Mouse (Mus musculus) thymus, postnatal 10 days (tissue): ENCODE measurements at regions not wholly inside any gene's neighbourhood (a gene's known extent, or its start where the extent isn't known, plus 50 kb on each side); places are given as distances from the start of the nearest gene placed in this dataset.

ENCODE experiments used
- DNase-seq, 2 experiments: peaks; one replicate each; pipeline ENCODE4 v3.0.0; 2021; ENCODE audit warnings: low spot score in 2 of 2

- no peak for DNase-seq
Observed at GRCm38 (mm10) chr11:19456577-19456976, 437.8 kb upstream of the Meis1 start.

- no peak for DNase-seq
Observed at GRCm38 (mm10) chr11:19463730-19464358, 445.1 kb upstream of the Meis1 start.

GRCm38 (mm10) chr11:19468373-19468772 lies 449.6 kb upstream of the Meis1 start:
- DNase-seq: no peak

- no peak for DNase-seq
Observed at GRCm38 (mm10) chr11:19468803-19469202, 450.0 kb upstream of the Meis1 start.

- no peak for DNase-seq
Observed at GRCm38 (mm10) chr11:19470648-19471341, 452.0 kb upstream of the Meis1 start.

- no peak for DNase-seq
Observed at GRCm38 (mm10) chr11:19475068-19475786, 448.9 kb upstream of the Spred2 start.

- DNase-seq: no peak
Observed at GRCm38 (mm10) chr11:19493089-19493756, 431.0 kb upstream of the Spred2 start.

GRCm38 (mm10) chr11:19521721-19522120 lies 402.5 kb upstream of the Spred2 start:
- DNase-seq: no peak

- DNase-seq: no peak
Observed at GRCm38 (mm10) chr11:19523853-19524487, 400.2 kb upstream of the Spred2 start.

- DNase-seq: no peak
Observed at GRCm38 (mm10) chr11:19529126-19529525, 395.0 kb upstream of the Spred2 start.

- DNase-seq: no peak
Observed at GRCm38 (mm10) chr11:19530652-19531051, 393.5 kb upstream of the Spred2 start.

- no peak for DNase-seq
Observed at GRCm38 (mm10) chr11:19531255-19532003, 392.7 kb upstream of the Spred2 start.

- DNase-seq: no peak
Observed at GRCm38 (mm10) chr11:19532867-19533266, 391.3 kb upstream of the Spred2 start.

- no peak for DNase-seq
Observed at GRCm38 (mm10) chr11:19533701-19534100, 390.5 kb upstream of the Spred2 start.

GRCm38 (mm10) chr11:19535215-19535614 lies 389.0 kb upstream of the Spred2 start:
- DNase-seq: no peak

GRCm38 (mm10) chr11:19546226-19546625 lies 377.9 kb upstream of the Spred2 start:
- no peak for DNase-seq

GRCm38 (mm10) chr11:19554316-19554946 lies 369.7 kb upstream of the Spred2 start:
- no peak for DNase-seq

- no peak for DNase-seq
Observed at GRCm38 (mm10) chr11:19554947-19555770, 369.0 kb upstream of the Spred2 start.

- no peak for DNase-seq
Observed at GRCm38 (mm10) chr11:19560452-19560851, 363.7 kb upstream of the Spred2 start.

- no peak for DNase-seq
Observed at GRCm38 (mm10) chr11:19562668-19563067, 361.5 kb upstream of the Spred2 start.
